Mouse (Mus musculus): ENCODE measurements around the gene Fgfrl1. TPM values are rescaled to one million over a fixed set of nuclear protein-coding genes. Genes with fewer than 3 reads are reported as not detected.

Gene Fgfrl1
- 10.7 and 17.6 TPM in 2 replicates for polyA plus RNA-seq (2015; fragmentation: Nextera tagmentation; extraction: Ambion mirVana)

DNA sequence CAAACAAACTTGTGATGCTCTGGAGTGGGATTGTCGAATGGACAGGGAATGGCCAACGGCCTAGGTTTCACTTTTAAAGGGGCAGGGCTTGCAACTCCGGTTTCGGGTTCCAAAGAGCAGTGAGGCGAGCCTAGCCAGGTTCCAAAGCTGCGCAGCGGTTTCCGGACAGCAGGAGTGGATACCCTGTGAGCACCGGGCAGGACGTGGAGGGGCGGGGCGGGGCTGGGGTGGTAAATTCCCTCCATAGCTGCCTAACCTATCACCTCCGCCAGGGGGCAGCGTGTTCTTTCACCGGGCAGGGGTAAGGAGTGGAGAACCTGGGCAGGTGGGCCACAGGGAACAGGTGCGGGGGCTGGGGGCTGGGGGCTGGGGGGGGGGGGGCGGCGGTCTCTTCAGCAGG, at the start of gene Fgfrl1:
TSS of gene Fgfrl1 (plus strand) at position 112 of the 400 bp plus-strand sequence.

DNA sequence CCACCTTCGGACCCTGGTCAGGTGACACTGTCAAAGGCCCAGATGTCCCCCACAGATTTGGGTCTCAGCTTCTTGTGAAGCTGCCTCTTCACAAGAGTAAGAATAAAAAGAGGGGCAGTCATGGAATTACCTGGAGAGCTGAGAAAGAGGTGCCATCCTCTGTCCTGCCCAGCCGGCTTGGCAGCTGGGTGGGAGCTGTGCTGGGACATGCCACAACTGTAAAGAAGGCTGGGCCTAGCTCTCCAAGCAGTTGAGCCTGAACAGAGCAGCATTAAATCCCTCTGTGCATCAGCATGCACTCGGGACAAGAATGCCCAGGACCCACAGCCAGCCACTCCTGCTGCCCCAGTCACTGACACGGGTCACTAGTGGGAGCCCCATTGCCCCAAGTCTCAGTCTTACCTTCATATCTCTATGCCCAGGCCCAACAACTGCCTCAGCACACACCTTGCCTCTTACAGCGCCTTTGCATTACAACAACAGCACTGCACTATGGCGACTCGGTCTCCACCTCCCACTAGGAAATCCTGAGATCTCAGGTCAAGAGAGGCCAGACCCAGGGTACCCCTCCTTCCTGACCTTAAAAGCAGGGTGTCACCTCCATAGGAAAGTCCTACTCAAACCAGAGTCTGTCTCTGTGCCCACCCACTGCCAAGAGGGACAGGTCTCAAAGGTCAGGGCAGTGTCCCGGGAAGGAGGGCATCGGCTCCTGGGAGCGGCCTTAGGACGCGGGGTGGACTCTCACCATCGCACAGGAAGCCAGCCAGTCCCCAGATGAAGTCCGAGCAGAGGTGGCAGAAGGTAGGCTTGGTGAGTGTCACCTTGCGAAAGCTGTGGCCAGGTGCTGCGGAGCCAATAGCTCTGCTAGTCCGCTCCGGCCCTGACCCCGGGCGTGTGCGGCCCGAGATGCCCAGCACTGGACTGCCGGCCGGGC, 32.2 kb upstream of the Fgfrl1 start, which contains the start of gene Idua:
TSS of gene Idua (plus strand) at position 634 of the 934 bp plus-strand sequence.

DNA sequence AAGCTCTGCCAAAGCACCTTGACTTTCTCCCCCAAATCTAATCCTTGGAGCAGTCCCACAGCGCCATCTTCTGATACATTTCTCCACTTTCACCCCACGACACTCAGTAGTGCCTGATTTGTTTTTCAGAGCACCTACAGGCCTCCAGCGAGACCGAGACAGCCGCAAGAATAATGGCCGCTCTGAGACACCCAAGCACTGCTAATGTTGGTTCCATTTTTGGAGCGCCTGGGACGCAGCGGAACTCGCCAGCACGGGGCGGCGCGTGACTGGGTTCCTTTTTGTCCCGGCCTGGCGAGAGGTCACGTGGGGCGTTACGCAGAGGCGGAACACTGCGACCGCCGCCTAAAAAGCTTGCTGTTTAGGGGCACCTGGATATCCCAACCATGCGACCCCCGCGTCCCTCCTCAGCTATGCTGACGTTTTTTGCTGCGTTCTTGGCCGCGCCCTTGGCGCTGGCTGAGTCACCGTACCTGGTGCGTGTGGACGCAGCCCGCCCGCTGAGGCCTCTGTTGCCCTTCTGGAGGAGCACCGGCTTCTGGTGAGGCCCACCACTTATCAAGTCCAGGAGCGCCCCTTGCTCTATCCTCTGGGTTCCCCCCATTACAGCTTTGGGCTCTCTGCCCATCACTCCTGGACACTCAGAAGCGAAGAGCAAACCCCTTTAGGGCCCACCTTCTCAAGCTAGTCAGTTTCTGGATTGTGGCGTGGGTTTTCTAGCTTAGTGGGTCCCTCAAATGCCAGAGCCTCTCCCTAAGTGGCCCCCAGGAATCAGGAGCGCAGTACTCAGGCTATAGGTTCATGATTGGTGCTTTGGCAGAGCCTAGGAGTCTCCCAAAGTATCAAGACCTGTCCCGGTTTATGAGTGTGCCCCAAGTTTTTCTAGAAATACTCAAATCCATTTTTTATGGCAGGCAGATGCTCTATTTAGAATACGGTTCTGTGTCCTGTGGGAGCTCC, 22.9 kb upstream of the Fgfrl1 start, which contains the start of gene Dgkq:
TSS of gene Dgkq (minus strand) at position 696 of the 960 bp plus-strand sequence.

DNA sequence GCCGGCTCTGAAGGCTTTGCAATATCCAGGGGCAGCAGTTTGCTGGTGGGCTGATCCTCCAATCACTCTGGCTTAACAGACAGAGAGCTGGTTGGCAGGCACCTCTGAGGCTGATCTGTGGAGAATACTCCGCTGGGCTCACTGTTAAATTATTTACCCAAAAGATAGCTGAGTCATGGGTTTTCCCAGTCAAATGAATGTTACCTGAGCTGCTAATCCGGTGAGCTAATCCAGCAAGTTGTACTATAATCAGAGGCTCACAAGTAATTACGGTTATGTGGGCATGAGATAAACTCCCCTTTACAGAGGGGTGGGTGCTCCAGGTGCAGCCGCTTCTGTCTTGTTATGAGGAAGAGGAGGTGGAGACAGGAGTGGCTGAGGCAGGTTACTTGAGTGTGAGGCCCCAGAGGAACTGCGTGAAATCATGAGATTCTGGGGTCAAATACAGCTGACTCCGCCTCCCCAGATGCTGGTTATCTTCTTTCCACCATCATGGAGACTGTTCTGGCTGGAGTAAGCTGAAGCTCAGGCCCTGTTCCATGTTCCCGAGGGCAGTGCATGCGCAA, 16.8 kb upstream of the Fgfrl1 start, which contains the start of gene Slc26a1:
TSS of gene Slc26a1 (minus strand) at position 319 of the 566 bp plus-strand sequence.

Other genes starting within 250 kb of the Fgfrl1 start
- 0.35 and 0.68 TPM in 2 replicates for gene Mfsd7a, start 243.5 kb upstream of the Fgfrl1 start, polyA plus RNA-seq (2015; fragmentation: Nextera tagmentation; extraction: Ambion mirVana)
- 9.8 and 10.1 TPM in 2 replicates for gene Pcgf3, start 231.2 kb upstream of the Fgfrl1 start, polyA plus RNA-seq (2015; fragmentation: Nextera tagmentation; extraction: Ambion mirVana)
- gene Cplx1, start 142.4 kb upstream of the Fgfrl1 start, polyA plus RNA-seq (2015; fragmentation: Nextera tagmentation; extraction: Ambion mirVana), result 9.4 and 32.9 TPM in 2 replicates
- 30.4 and 38.2 TPM in 2 replicates for gene Gak, start 62.6 kb upstream of the Fgfrl1 start, polyA plus RNA-seq (2015; fragmentation: Nextera tagmentation; extraction: Ambion mirVana)
- 24.9 and 38.2 TPM in 2 replicates for gene Tmem175, start 62.6 kb upstream of the Fgfrl1 start, polyA plus RNA-seq (2015; fragmentation: Nextera tagmentation; extraction: Ambion mirVana)
- 8.8 and 12.8 TPM in 2 replicates for gene Idua, start 32.1 kb upstream of the Fgfrl1 start, polyA plus RNA-seq (2015; fragmentation: Nextera tagmentation; extraction: Ambion mirVana)
- gene Dgkq, start 22.7 kb upstream of the Fgfrl1 start, polyA plus RNA-seq (2015; fragmentation: Nextera tagmentation; extraction: Ambion mirVana), result 4.3 and 5.5 TPM in 2 replicates
- 1.2 and 1.6 TPM in 2 replicates for gene Slc26a1, start 16.8 kb upstream of the Fgfrl1 start, polyA plus RNA-seq (2015; fragmentation: Nextera tagmentation; extraction: Ambion mirVana)
- 0.79 TPM in 1 of 2 replicates, not detected in the other for gene Rnf212, start 82.6 kb downstream of the Fgfrl1 start, polyA plus RNA-seq (2015; fragmentation: Nextera tagmentation; extraction: Ambion mirVana)
- gene Tmed11, start 103.0 kb downstream of the Fgfrl1 start, polyA plus RNA-seq (2015; fragmentation: Nextera tagmentation; extraction: Ambion mirVana), result not detected in 2 replicates
- gene Vmn2r8, start 116.5 kb downstream of the Fgfrl1 start, polyA plus RNA-seq (2015; fragmentation: Nextera tagmentation; extraction: Ambion mirVana), result not detected in 2 replicates
- gene Vmn2r9, start 160.2 kb downstream of the Fgfrl1 start, polyA plus RNA-seq (2015; fragmentation: Nextera tagmentation; extraction: Ambion mirVana), result not detected in 2 replicates

Measured in adrenal gland, postnatal 0 days (tissue).